Mouse (Mus musculus) stomach, embryonic 14.5 days (tissue): Measurements from ENCODE around the gene Gm45062. TPM values are rescaled to one million over a fixed set of nuclear protein-coding genes. Genes with fewer than 3 reads are reported as not detected.
A peak's percentile ranks its signal among the peaks of the same experiment; 100 is the strongest.

Source experiments
- ATAC-seq: fragments of 200-750 bp; cut with Nextera tagmentation; 2 replicates; pipeline ENCODE4 v1.8.0; 2017; ENCODE audit warnings: low read depth, moderate TSS enrichment; ENCODE audit not compliant: insufficient number of reproducible peaks, insufficient read depth, low FRiP score
- H3K27ac ChIP-seq: fragments of 300-500 bp; sonication (generic); 2 replicates; pipeline ENCODE4 v1.5.1; 2014; ENCODE audit warnings: mild to moderate bottlenecking, low read length, moderate library complexity, mixed read lengths
- H3K27me3 ChIP-seq: fragments of 300-500 bp; sonication (generic); 2 replicates; pipeline ENCODE4 v1.6.1; 2014; ENCODE audit warnings: low read length, control low read depth, mixed read lengths; ENCODE audit not compliant: control insufficient read depth, insufficient read depth
- H3K36me3 ChIP-seq: fragments of 300-500 bp; sonication (generic); 2 replicates; pipeline ENCODE4 v1.6.1; 2014; ENCODE audit warnings: mild to moderate bottlenecking, control low read depth, low read length, moderate library complexity, mixed read lengths; ENCODE audit not compliant: control insufficient read depth, insufficient read depth
- H3K4me1 ChIP-seq: fragments of 300-500 bp; sonication (generic); 2 replicates; pipeline ENCODE4 v1.6.1; 2014; ENCODE audit warnings: low read length, control low read depth, mixed read lengths; ENCODE audit not compliant: control insufficient read depth, insufficient read depth
- H3K4me2 ChIP-seq: fragments of 300-500 bp; sonication (generic); replicated peaks from 2 replicates; pipeline ENCODE4 v1.6.1; 2014; ENCODE audit warnings: low read depth, low read length, control low read depth
- H3K4me3 ChIP-seq: fragments of 300-500 bp; sonication (generic); 2 replicates; pipeline ENCODE4 v1.5.1; 2014; ENCODE audit warnings: low read depth, low read length, control low read depth
- H3K9ac ChIP-seq: fragments of 300-500 bp; sonication (generic); replicated peaks from 2 replicates; pipeline ENCODE4 v1.6.1; 2014; ENCODE audit warnings: low read depth, mild to moderate bottlenecking, control low read depth, low read length, moderate library complexity, mixed read lengths
- H3K9me3 ChIP-seq: fragments of 300-500 bp; sonication (generic); 2 replicates; pipeline ENCODE4 v1.6.1; 2016; ENCODE audit warnings: low read depth, low read length, control low read depth; ENCODE audit not compliant: control insufficient read depth
- WGBS: fragments of 180-500 bp; shearing (Covaris S2); extraction: QIAGEN DNeasy Blood & Tissue Kit; methylation state at CpG from one replicate; pipeline ENCODE4 v1.1.7; 2014; 5-methylcytosine and 5-hydroxymethylcytosine counted together
- polyA plus RNA-seq: library from polyadenylated mRNA; unstranded; fragments of >200 nt; fragmentation: Nextera tagmentation; extraction: Ambion mirVana; gene quantifications from 2 replicates; pipeline ENCODE4 v1.2.1, GENCODE M21; 2014

Gm45062 gene
- polyA plus RNA-seq, 1 experiment from 2014 or later = 11.6 TPM

DNA sequence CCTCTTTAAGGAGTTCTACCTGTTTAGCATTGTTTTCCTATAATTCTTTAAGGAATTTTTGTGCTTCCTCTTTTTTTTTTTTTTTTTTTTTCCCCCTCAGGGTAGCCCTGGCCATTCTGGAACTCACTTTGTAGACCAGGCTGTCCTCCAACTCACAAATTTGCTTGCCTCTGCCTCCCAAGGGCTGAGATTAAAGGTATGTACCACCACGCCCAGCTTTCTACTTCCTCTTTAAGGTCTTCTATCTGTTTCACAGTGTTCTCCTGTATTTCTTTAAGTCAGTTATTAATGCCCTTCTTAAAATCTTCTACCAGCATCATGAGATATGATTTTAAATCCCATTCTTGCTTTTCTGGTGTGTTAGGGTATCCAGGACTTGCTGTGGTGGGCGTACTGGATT lies 130.1 kb downstream of the Gm45062 start:
- Histone ChIP-seq H3K9ac (no peak overlapping the region), H3K27me3 (no peaks in the 10 kb centered on the region), H3K4me2 (no peak overlapping the region), H3K4me3 (no peak overlapping the region), H3K36me3 (no peaks in the 10 kb centered on the region), H3K27ac (no peak overlapping the region), H3K9me3 (no peaks in the 10 kb centered on the region), H3K4me1 (no peaks in the 10 kb centered on the region)
- ATAC-seq = no peak
- 96% methylated on average over 2 of the region's 2 CpGs for WGBS

DNA sequence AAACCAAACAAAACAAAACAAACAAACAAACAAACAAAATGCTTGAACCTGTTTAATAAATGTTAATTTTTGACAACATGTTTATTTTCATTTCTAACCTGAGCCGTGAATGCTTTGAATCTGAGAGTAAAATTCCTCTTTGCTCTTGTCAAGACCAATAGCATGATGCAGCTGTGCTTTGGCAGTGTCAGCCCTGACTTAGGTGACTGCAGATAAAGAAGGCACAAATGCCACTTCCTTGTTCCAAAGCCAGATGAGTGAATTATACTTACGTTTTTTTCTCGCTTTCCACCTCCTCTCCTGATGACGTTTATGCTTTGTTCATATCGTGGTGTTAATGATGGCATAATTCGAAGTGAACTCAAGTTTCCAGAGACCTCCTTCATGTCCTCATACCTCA lies 131.0 kb downstream of the Gm45062 start:
- H3K27me3 ChIP-seq = no peaks in the 10 kb centered on the region
- H3K4me1 ChIP-seq = no peaks in the 10 kb centered on the region
- no peak overlapping the region for H3K4me3 ChIP-seq
- H3K9ac ChIP-seq = no peak overlapping the region
- WGBS = 86% methylated on average over 6 of the region's 6 CpGs
- no peak for ATAC-seq
- H3K36me3 ChIP-seq = no peaks in the 10 kb centered on the region
- H3K27ac ChIP-seq = no peak overlapping the region
- H3K4me2 ChIP-seq = no peak overlapping the region
- no peaks in the 10 kb centered on the region for H3K9me3 ChIP-seq

DNA sequence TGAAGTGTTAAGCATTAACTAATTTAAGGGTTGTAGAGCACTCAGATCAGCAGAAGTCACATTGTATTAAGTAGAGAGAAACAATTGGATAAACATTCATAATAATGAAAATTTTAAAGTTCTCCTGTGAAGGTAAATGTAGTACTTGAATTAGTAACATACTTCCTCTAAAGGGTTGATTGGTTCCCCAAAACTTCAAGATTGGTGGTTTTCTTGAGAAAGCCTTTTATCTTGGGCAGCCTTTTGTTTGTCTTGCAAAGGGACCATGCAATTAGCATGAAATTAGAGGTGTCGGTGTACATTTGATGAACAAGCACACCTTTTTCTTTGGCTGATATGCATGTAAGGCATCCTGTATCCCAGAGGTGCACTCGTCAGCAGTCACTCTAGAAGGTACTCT lies 131.7 kb downstream of the Gm45062 start:
- H3K4me3 ChIP-seq = no peak overlapping the region
- H3K36me3 ChIP-seq = no peaks in the 10 kb centered on the region
- no peaks in the 10 kb centered on the region for H3K9me3 ChIP-seq
- H3K4me2 ChIP-seq = no peak overlapping the region
- no peaks in the 10 kb centered on the region for H3K4me1 ChIP-seq
- no peak overlapping the region for H3K27ac ChIP-seq
- no peak for ATAC-seq
- H3K27me3 ChIP-seq = no peaks in the 10 kb centered on the region
- whole genome bisulfite sequencing = 86% methylated on average over 2 of the region's 2 CpGs
- H3K9ac ChIP-seq = no peak overlapping the region

DNA sequence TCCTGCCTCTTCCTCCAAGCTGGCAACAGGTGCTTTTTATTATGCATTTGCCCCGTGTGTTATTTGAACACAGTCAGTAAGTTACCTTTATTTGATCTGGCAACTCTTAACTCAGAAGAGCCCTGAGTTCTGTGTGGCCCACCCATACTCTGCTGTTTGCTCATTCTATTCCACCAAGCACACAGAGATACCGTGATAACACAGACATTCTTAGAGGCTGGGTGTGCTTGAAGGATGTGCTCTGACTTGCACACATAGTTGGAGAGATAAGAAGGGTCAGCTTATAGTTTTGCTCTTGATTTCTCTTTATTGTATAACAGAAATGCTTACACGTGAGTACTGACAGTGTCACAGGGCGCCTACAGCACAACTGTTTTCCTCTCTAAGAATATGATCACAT lies 133.8 kb downstream of the Gm45062 start:
- no peaks in the 10 kb centered on the region for H3K36me3 ChIP-seq
- H3K9ac ChIP-seq = no peak overlapping the region
- ATAC-seq = no peak
- no peaks in the 10 kb centered on the region for H3K9me3 ChIP-seq
- 60% methylated on average over 4 of the region's 4 CpGs for WGBS
- no peak overlapping the region for H3K4me3 ChIP-seq
- no peak overlapping the region for H3K27ac ChIP-seq
- no peak overlapping the region for H3K4me2 ChIP-seq
- no peaks in the 10 kb centered on the region for H3K4me1 ChIP-seq
- H3K27me3 ChIP-seq = no peaks in the 10 kb centered on the region

DNA sequence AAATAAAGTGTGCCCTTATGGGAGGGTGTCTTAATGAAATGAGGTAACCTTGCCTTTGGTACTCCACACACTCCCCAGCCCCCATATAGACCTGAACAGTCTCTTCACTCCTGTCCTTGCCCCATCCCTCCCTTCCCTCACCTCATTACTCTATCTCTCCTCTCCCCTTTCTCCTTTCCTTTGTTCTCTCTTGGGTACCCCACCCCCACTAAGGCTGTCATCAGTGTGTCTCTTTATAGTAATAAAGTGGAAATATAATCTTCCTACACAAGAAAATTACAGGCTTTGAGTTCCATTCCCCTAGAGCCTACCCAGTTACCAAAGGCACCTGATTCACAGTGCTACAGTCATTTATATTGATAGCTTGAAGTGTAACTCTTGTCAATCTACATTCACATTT lies 134.8 kb downstream of the Gm45062 start:
- Histone ChIP-seq H3K36me3 (no peaks in the 10 kb centered on the region), H3K4me3 (no peak overlapping the region), H3K9me3 (no peaks in the 10 kb centered on the region), H3K4me2 (no peak overlapping the region), H3K27ac (no peak overlapping the region), H3K9ac (no peak overlapping the region), H3K27me3 (no peaks in the 10 kb centered on the region), H3K4me1 (no peaks in the 10 kb centered on the region)
- ATAC-seq = no peak

DNA sequence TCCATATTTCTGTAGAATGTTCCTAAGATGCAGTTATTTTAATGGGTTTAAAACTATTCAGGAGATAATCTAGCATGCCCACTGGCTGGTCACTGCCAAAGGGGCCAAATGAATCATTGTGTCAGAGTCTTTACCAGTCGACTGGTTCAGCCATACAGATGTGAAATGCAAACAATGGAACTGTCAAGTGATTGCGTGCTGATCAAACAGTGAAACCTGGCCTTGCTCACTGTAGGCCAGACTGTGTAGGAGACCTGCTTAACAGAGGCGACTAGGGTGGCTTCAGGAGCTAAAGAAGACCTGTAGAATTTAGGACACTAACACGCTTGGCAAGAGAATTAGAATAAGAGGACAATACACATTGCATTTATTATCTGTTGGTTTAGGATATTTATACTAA lies 135.8 kb downstream of the Gm45062 start:
- Histone ChIP-seq H3K27ac (no peak overlapping the region), H3K9me3 (no peaks in the 10 kb centered on the region), H3K4me1 (no peaks in the 10 kb centered on the region), H3K9ac (no peak overlapping the region), H3K4me2 (no peak overlapping the region), H3K27me3 (no peaks in the 10 kb centered on the region), H3K36me3 (no peaks in the 10 kb centered on the region), H3K4me3 (no peak overlapping the region)
- 39% methylated on average over 4 of the region's 4 CpGs for WGBS
- ATAC-seq = peak; percentile 42; the same call in 1 of the 2 replicates

DNA sequence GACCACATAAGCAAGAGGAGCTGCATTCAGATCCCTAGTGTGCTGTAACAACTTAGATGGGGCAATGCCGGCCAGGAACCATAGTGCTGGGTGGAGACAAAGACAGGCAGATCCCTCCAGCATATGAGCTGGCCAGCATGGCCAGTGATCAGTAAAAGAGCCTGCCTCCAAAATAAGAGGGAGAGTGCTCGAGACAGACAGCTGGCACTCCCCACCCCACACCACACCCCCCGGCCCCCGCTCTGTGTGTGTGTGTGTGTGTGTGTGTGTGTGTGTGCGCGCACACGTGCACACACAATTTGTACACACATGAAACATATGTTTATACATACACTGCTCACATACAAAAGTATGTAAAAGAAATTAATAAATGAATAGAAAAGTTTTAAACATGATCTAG lies 138.0 kb downstream of the Gm45062 start:
- H3K9me3 ChIP-seq = no peaks in the 10 kb centered on the region
- no peak overlapping the region for H3K4me2 ChIP-seq
- ATAC-seq = no peak
- no peaks in the 10 kb centered on the region for H3K4me1 ChIP-seq
- 85% methylated on average over 7 of the region's 7 CpGs for WGBS
- no peak overlapping the region for H3K4me3 ChIP-seq
- H3K27ac ChIP-seq = no peak overlapping the region
- H3K9ac ChIP-seq = no peak overlapping the region
- no peaks in the 10 kb centered on the region for H3K36me3 ChIP-seq
- H3K27me3 ChIP-seq = no peaks in the 10 kb centered on the region

DNA sequence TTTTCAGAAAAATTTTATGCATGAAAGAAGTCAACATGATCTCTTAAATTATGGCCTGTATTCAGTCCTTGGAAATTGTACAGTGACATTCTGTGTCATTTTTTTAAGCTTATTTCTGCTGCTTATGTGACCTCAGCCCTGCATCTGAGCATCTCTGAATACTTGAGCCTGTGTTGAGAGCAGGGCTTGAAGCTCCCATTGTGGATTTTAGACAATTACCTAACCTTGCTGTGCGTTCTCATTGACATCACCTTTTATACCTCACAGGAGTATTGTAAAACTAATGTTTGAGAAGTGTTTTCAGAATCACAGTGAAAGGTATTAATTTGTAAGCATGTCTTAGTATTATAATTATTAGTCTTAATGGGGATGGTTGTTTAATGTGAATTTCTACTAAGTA lies 140.5 kb downstream of the Gm45062 start:
- H3K4me3 ChIP-seq = no peak overlapping the region
- H3K9ac ChIP-seq = no peak overlapping the region
- no peak for ATAC-seq
- no peak overlapping the region for H3K27ac ChIP-seq
- no peaks in the 10 kb centered on the region for H3K4me1 ChIP-seq
- WGBS = 76% methylated on average over 1 of the region's 1 CpGs
- no peaks in the 10 kb centered on the region for H3K27me3 ChIP-seq
- H3K9me3 ChIP-seq = no peaks in the 10 kb centered on the region
- no peak overlapping the region for H3K4me2 ChIP-seq
- H3K36me3 ChIP-seq = no peaks in the 10 kb centered on the region

DNA sequence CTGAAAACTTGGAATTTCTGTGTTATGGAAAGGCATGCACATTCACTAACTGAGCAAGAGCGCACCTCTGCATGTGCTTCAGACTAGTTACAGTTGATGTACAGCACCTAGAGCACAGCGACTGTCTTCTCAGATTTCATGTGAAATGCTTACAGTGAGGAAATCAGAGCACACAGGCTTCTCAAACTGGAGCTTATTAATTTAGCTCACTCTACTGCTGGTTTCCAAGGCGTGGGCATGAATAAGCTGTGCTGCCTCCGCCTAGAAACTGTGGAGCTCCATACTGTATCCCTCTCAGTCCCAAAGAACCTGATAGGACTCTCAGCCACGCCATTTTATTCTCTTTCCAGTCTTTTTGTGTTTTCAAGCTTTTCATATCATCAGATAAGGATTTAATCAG lies 143.9 kb downstream of the Gm45062 start:
- Histone ChIP-seq H3K4me2 (no peak overlapping the region), H3K4me1 (no peaks in the 10 kb centered on the region), H3K9me3 (no peaks in the 10 kb centered on the region), H3K36me3 (no peaks in the 10 kb centered on the region), H3K27ac (no peak overlapping the region), H3K4me3 (no peak overlapping the region), H3K9ac (no peak overlapping the region), H3K27me3 (no peaks in the 10 kb centered on the region)
- WGBS = 86% methylated on average over 5 of the region's 5 CpGs
- no peak for ATAC-seq
